Mouse (Mus musculus): ENCODE measurements around the gene Gas2l3. TPM values are rescaled to one million over a fixed set of nuclear protein-coding genes. Genes with fewer than 3 reads are reported as not detected.
A peak's percentile ranks its signal among the peaks of the same experiment; 100 is the strongest.

The Gas2l3 gene
- total and polyA plus RNA-seq, 3 experiments, result 2.9 to 3.7 TPM; not detected in 1

DNA sequence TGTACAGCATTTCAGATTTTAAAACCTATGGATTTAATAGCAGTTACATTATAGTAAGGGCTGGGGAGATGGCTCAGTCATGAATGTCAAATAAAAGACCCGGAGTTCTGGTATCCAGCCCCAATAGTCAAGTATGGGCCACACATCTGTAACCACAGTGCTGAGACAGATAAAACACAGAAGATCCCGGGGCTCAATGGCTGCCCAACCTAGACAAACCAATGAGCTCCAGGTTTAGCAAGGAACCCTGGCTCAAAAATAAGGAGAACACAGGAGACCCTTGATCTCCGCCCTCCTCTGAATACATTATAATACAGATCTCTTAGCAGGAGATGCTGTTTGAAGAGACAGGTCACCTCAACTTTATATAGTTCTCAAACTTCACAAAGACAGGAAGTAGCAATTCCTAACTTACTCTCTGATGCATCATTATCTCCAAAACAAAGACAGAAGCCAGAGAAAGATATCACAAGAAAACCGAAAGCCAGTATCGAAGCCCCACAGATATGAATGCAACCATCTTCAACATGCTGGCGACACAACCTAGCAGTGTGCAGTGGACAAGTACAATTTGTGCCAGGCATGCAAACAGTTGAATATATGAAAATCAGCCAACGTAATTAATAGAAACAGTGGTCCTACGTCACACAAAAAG is 21.1 kb downstream of the Gas2l3 start (continued):
- TF ChIP-seq UBTF (IDR thresholded peaks at IDR 0.05; ENCODE audit: borderline replicate concordance, insufficient read depth, low read depth, low read length) (no peak), RCOR1 (IDR thresholded peaks at IDR 0.05; ENCODE audit: low read depth, low read length) (peak; percentile 23; the same call in 1 of the 2 replicates), MAZ (IDR thresholded peaks at IDR 0.05; ENCODE audit: low read depth, low read length) (no peak), BHLHE40 (IDR thresholded peaks at IDR 0.05; ENCODE audit: borderline replicate concordance, low read depth, low read length) (0 out of 2 replicates have a peak, but pooled peaks have one; percentile 28), ETS1 (IDR thresholded peaks at IDR 0.05; ENCODE audit: low read depth, low read length) (peak; percentile 84), USF2 (IDR thresholded peaks at IDR 0.05; ENCODE audit: borderline replicate concordance in 1 of 2, insufficient read depth in 1 of 2, low read depth in 1 of 2, low read length in 2 of 2) (no peak), JUND (IDR thresholded peaks at IDR 0.05; ENCODE audit: low read depth, low read length) (no peak), ZC3H11A (IDR thresholded peaks at IDR 0.05; ENCODE audit: low read depth, low read length) (no peak), TCF12 (IDR thresholded peaks at IDR 0.05; ENCODE audit: low read depth, low read length) (peak; percentile 94), E2F4 (IDR thresholded peaks at IDR 0.05; ENCODE audit: borderline replicate concordance, low read depth, low read length) (no peak), CHD2 (IDR thresholded peaks at IDR 0.05; ENCODE audit: low read length) (no peak)

DNA sequence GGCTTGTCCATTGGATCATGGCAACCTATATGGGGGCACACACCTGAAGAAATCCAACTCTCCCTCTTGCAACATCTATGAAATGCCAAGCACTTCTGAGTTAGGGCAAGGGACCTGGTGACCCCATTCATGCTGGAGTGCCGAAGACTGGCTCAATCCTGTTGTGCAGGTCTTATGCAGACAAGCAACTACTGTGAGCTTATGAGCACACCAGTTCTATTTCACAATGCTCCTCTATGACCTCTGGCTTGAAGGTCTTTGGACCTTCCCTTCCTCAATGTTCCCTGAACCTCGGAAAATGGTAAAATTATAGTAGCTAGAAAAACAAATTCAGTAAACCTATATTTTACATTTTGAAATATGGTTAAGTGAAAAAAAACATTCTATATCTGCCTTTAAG is 25.8 kb downstream of the Gas2l3 start:
- Histone ChIP-seq H3K27me3 (ENCODE audit: control insufficient read depth in 1 of 2, insufficient read depth in 2 of 2, low read length in 2 of 2) (no peaks in the 10 kb centered on the region), H3K27ac (ENCODE audit: control insufficient read depth, low read depth, low read length) (no peak overlapping the region), H3K36me3 (ENCODE audit: control insufficient read depth in 1 of 2, insufficient read depth in 2 of 2, low read length in 2 of 2) (peaks cover 7 to 10% of the 10 kb centered on the region in 2 experiments), H3K9ac (ENCODE audit: control insufficient read depth, low read depth, low read length, poor library complexity, severe bottlenecking) (no peak overlapping the region), H3K4me1 (ENCODE audit: control insufficient read depth in 1 of 2, insufficient read depth in 2 of 2, low read length in 2 of 2) (peaks cover 2 to 6% of the 10 kb centered on the region in 2 experiments; a peak in 3 of 4 replicates), H3K79me2 (ENCODE audit: control insufficient read depth, insufficient read depth, low read length, poor library complexity) (no peaks in the 10 kb centered on the region), H3K4me3 (ENCODE audit: control insufficient read depth in 1 of 2, insufficient read depth in 1 of 2, low read depth in 2 of 2, low read length in 2 of 2) (no peak overlapping the region), H3K9me3 (replicated peaks; ENCODE audit: insufficient read depth, low read length) (no peaks in the 10 kb centered on the region)
- DNase-seq (ENCODE audit: low read depth, low spot score), result no peak
- TF ChIP-seq SMC3 (IDR thresholded peaks at IDR 0.05; ENCODE audit: low read depth, low read length), result no peak

GRCm38 (mm10) chr10:89415478-89415877 is 28.3 kb downstream of the Gas2l3 start:
- no peaks in the 10 kb centered on the region for H3K9me3 ChIP-seq (replicated peaks; ENCODE audit: insufficient read depth, low read length)
- TF ChIP-seq MAX (IDR thresholded peaks at IDR 0.05; ENCODE audit: low read length) (no peak), JUND (IDR thresholded peaks at IDR 0.05; ENCODE audit: low read depth, low read length) (no peak), USF1 (IDR thresholded peaks at IDR 0.05; ENCODE audit: low read depth, low read length) (no peak), MEF2A (IDR thresholded peaks at IDR 0.05; ENCODE audit: extremely low read depth, insufficient replicate concordance, low read depth, low read length, poor library complexity, severe bottlenecking) (no peak), BHLHE40 (IDR thresholded peaks at IDR 0.05; ENCODE audit: borderline replicate concordance, low read depth, low read length) (no peak)
- H3K9ac ChIP-seq (ENCODE audit: control insufficient read depth, low read depth, low read length, poor library complexity, severe bottlenecking), result no peak overlapping the region
- H3K4me3 ChIP-seq (ENCODE audit: control insufficient read depth in 1 of 2, insufficient read depth in 1 of 2, low read depth in 2 of 2, low read length in 2 of 2), result no peak overlapping the region
- H3K27me3 ChIP-seq (ENCODE audit: control insufficient read depth in 1 of 2, insufficient read depth in 2 of 2, low read length in 2 of 2), result no peaks in the 10 kb centered on the region
- no peak for DNase-seq (ENCODE audit: low read depth, low spot score)
- no peaks in the 10 kb centered on the region for H3K79me2 ChIP-seq (ENCODE audit: control insufficient read depth, insufficient read depth, low read length, poor library complexity)
- no peak overlapping the region for H3K27ac ChIP-seq (ENCODE audit: control insufficient read depth, low read depth, low read length)
- H3K36me3 ChIP-seq (ENCODE audit: control insufficient read depth in 1 of 2, insufficient read depth in 2 of 2, low read length in 2 of 2), result peaks cover 0 to 3% of the 10 kb centered on the region in 2 experiments; a peak in 2 of 4 replicates
- H3K4me1 ChIP-seq (ENCODE audit: control insufficient read depth in 1 of 2, insufficient read depth in 2 of 2, low read length in 2 of 2), result no peaks in the 10 kb centered on the region

Data from MEL (cell line).